Mouse (Mus musculus) MN1 (cell line): ENCODE data around the gene Ccdc34.
"Not testable (repeated sequence)": the region's sequence is repeated elsewhere in the genome, so short reads cannot be mapped to it uniquely, and the experiment has no call there.

Experiments used
- DNase-seq: peaks from one replicate; pipeline ENCODE4 v3.0.0-alpha.2; 2016; ENCODE audit warnings: low spot score

The Ccdc34 gene

DNA sequence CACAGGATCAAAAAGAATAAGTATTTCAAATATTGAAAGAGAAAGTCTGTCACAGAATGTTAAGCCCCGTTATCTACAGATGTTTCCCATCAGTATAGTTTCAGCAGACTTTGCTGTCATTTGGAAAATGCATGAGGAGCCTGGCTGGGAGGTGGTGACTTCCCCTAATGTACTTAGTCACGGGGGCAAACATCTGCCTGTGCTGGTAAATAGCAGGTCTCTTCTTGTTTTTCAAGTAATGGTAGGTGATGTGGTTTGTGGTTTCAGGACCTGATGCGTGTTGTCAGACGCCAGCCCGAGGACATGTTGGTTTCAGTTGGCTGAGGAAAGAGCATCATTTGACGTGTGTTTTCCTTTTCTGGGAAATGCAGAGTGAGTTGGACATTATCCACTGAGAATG is 62.9 kb downstream of the Ccdc34 start:
- no peak for DNase-seq

DNA sequence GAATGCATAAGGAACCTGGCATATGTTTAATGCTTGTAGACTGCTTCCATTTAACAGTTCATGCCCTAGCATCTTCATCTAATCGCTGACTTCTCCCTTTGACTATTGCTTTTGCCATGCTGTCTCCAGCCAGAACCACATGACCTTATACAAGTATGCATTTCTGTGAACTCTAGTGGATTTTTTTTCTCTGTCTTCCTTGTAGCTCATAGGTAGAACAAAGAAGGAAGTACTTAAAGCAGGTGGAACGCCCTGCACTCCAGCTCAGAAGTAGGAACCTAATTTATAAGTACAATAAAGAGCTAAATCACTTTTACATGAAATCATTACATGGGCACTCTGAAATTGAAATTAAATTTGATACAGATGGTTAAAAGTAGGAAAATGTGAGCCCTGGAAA is 65.4 kb downstream of the Ccdc34 start:
- no peak for DNase-seq

DNA sequence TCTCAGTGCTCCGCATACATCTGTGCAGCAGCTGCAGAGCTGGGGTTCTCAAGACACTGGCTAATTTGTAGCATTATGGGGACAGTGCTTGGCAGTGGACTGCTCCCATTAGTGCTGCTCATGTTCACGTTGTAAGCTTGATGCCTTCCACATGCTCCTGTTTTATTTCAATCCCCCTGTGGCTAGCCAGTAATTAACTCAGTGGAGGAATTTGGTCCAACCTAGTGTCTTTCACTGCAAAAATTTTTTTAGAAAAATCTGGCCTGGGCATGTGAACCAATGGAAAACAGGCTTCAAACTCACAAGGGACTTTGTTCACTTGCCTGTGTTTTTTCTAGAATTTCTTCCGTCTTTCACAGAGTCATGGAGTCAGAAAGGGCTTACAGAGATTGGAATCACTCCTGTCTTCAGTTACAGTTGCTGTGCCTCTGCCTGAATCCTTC is 68.1 kb downstream of the Ccdc34 start:
- DNase-seq = peak; percentile 43

DNA sequence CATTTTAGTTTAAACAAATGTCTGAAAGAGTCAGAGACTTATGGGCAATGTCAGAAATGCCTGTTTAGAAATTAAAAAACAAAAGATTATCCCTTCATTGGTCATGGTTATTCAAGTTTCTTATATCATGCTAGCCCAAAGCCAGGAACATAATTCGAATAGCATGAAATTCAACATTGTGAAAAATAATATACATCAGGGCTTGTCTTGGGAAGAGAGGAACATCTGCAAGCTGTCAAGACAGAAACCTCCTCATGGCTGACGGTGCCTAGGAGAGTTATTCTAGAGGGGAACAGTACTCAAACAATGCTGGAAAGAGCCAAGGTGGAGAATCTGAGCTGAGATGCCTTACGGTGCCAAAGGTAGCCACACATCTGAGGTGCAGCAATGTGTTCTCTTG is 96.5 kb downstream of the Ccdc34 start:
- no peak for DNase-seq

DNA sequence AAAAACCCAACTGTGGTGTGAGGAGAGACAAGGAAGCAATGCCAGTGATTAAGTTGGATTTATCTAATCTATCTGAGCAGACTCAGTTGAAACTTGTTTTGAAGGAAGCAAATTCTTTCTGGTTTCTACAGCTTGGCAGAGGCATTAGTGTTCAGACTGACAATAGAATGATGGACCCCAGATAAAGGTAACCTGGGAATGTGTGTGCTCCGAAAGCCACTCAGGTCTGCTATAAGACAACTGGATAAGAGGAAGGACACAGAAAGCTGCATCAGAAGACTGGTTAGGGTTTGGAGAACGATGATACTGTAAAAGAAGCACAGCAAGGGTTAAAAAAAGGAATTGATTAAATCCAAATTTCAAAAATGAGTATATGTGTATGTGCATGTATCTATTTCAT is 111.8 kb downstream of the Ccdc34 start:
- DNase-seq = no peak

DNA sequence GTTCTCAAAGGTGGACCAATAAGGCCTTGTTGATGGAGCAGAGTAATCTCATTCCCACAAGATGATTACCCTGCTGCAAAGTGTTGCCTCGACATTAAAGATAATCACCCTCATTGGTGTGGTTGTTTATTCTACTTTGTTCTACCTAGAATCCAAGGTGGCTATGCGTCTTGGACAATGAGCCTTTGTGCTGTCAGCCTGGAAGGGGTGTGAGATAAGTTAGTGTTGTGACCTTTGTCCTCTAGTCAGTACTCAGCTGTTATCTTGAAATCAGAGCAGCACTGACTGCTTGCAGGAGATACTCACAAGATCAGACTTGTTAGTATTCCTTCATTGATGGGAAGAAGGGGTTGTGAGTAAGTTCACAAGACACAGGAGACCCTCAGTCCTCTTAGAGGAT is 114.0 kb downstream of the Ccdc34 start:
- DNase-seq = no peak

DNA sequence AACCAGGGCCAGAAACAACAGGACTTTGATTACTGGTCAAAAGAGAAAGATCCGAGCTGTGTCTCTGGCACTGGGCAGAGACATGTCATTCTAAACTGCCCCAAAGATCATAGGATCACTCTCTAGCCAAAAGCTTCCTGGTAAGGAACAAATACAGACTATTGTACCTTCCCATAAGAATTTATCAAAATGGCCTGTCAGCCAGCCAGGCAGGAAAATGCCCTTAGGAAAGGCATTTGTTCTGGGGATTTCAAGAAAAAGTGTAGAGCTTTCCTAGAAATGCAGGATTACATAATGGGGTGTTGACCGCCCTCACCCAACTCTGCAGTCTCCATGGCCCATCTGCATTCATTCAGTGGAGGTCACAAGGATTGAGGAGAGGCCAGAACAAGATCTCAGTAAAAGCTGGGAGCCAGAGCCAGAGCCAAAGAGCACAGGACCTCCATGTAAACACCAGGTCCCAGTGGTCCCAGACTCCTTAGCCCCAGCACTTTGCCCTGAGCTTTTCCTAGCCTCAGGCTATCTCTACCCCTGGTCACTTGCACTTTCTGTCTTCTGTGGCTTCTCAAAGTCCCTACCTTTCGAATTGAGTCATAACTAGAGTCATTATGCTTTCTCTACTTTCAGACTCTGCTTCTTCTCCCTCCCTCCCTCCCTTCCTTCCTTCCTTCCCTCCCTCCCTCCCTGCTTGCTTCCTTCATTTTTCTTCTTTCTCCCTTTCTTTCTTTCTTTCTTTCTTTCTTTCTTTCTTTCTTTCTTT is 115.9 kb downstream of the Ccdc34 start:
- DNase-seq = no peak

DNA sequence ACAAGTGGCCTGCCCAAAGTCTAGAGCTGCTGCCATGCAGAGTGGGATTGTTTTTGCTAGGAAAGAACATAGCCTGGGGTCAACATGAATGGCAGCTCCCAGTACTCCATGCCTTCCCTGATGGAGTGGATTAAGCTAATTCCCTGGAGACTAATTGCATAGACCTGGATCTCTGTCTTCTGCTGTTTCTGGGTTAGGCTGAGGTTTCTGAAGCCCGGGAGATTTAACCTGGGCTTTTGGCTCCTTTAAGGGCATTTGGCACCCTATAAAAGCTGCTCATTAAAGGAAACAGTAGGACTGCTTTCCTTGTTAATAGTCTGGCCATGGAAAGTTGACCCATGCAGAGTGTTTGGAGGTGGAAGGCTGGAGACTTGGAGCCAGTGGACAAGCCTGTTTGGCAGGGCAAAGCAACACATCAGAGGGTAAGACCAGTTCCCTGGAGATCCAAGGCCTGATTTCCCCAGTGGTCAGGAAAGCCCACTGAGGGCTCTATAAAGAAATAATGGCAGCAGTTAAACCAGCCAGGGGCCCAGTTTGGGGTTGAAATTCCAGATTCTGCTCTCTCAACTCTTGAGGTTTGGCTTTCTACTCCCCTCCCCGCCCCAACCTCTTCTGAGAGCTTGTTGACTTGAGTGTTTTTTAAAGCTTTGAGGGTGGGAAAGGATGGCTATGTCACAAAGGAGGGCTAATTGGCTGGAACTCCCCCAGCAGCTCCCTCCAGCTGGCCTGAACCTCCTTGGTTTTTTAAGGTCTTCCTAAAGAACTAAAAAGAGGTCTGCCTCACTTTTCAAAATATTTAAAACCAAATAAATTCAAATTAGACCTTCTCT is 117.4 kb downstream of the Ccdc34 start:
- no peak for DNase-seq

DNA sequence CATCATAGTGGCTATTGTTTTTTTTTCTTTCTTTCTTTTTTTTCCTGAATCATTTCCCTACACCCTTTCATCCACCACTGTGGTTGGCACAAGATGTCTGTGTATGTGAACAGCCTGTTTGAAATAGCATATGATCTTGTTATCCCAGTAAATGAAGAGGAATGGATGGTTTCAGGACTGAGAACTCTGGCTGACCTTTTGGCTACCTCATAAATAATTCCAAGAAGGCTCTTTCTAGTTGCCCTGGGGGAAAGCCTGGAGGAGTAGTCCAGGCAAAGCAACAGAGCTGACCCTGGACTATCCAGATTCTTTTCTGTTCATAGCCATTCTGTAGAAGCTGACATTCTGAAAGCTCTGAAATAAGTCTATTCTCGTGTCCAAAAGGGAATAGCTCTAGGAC is 119.7 kb downstream of the Ccdc34 start:
- peak; percentile 31 for DNase-seq

DNA sequence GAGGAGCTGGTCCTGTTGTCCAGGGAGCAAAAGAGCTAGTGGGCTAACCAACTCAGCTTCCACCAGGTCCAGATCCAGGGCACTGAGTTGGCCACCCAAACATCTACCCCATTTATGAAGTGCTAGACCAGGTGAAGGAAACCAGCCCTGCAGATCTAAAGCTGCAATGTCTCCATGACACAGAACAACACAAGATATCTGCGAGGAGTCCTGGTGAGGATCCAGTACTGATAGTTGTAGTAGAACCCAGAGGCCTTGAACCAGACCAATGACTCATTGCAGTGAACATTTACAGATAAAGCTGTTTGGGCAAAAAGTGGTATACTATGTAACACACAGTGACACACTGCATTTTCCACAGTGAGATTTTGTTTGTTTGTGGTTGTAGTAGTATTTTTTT is 120.5 kb downstream of the Ccdc34 start:
- no peak for DNase-seq

DNA sequence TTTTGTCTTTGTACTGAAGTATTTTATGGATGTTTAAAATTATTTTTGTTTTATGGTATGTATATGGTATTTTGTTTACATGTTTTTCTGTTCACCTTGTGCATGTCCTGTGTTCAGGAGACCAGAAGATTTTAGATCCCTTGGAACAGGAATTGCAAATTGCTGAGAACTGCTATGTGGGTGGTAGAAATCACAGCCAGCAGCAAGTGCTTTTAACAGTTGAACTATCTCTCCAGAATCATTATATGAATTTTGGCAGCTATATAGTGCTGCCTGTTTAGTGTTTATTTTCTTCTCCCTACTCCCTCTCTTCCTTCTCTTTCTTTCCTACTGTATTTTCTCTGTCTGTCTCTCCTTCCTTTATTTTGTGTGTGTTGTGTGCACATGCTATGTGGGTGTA is 130.4 kb downstream of the Ccdc34 start:
- not testable (repeated sequence) for DNase-seq

DNA sequence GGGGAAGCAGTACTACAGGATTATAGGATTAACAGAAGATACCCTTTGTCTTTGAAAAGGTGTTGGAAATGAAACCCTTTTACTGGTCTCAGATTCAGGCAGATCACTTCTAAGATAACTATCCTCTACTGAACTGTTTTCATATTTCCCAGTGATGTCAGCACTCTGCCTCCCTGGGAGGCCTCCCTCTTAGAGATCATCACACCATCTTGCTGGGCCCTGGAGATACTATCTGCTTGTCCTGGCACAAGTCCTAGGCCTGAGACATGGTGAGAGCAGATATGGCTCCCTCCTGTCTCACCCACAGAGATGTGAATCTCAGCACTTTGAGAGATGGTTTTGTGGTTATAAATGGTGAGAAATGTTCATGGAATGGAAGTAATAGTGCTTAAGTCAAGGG is 131.6 kb downstream of the Ccdc34 start:
- DNase-seq = peak; percentile 42

DNA sequence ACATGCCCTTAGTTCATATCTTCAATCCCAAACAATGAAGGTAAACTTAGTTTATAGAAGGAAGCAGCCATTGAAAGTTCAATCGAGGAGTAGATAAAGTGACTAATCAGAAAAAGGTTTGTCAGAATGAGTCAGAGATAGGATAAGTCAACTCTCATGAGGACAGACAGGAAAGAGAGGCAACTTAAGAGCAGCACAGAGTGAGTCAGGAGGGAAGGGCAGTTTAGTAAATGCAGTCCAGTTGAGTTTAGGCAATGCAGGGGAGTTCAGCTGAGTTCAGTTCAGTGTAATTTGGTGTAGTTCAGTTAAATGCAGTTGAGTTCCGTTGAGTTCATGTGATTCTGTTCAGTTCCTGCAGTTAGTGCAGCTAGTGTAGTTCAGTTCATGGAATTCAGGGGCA is 138.7 kb downstream of the Ccdc34 start:
- no peak for DNase-seq

DNA sequence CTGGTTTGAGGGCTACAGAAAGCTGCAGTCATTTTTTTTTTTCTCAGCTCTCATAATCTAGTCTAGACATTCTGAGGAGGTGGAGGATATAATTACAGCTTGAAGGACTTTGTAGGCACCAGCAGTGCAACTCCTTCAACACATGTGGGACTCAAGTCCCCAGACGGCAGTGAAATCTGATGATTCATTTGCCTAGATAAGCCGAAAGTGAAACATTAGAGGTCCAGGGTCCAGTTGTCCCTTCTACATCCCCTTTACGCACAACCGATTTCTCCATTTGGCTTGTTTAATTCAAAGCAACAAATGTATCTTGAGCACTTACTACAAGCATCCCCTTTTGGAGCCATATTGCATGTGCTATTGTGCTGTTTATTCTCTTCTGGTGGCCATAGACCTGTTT is 147.4 kb downstream of the Ccdc34 start:
- no peak for DNase-seq

DNA sequence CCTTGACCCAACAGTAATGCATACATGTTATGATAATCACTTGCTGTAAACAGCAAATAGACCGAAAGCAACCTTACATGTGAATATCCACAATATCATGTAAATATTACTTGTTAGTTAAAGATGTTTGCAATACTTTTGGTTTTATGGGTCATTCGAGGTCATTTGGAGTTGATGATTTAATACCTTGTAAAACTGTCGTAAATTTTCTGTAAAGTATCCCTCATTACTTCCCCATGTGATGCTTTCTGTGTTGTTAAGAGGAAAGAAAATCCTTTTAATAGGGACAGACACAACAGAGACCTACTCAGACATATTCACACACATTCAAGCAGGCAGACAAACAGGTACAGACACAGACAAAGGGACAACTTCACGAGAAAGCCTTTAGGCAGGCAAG is 150.1 kb downstream of the Ccdc34 start:
- no peak for DNase-seq

DNA sequence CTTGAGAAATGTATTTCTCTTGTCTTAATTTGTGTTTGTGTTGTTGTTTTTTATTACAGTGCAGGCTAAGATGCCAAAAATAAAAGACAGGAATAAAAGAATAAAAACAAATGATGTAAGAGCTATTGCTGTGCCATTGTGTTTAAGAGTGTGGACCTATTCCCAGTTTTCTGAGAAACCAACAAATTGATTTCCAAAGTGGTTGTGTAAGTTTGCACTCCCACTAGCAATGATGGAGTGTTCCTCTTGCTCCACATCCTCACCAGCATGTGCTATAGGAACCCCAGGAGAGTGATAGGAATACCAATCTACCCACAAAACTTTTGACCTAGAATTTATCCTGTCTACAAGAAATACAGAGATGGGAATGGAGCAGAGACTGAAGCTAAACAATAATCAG is 150.7 kb downstream of the Ccdc34 start:
- no peak for DNase-seq

DNA sequence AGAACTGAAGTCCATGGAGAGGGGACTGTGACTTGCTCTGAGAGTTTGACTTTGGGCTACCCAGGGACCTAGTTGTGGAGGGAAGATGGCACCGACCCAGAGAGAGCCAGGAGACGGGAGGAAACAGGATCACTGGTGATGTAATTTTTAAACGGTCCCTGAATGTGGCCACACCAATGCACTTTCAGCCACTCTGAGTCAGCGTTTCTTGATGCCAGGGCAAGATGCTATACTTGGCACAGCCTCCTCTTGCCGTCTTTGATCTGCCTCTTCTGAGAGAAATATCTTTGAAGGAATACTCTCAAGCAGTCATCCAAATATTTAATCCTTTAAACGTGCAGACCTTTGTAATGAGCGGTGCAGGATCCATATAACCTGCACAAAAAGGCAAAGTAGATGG is 154.8 kb downstream of the Ccdc34 start:
- peak; percentile 53 for DNase-seq

DNA sequence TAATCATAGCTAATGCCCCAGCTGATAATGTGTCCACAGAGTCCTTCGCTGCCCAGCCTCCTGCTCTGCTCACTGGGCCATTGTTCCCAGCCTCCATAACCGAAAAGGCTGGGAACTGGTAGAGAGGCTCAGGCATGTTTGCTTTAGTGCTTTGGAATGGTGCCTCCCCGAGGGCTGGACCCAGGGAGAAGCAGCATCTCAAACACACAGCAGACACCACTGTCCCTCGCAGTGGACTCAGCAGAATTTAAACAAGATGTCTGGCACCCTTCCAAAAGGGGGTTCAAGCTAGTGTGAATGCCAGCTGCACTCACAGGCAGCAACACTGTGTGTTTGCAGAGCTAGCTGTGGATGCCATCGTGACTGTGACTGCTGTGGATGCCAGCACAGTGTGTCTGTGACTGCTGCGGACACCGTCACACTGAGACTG is 156.2 kb downstream of the Ccdc34 start:
- peak; percentile 36 for DNase-seq

DNA sequence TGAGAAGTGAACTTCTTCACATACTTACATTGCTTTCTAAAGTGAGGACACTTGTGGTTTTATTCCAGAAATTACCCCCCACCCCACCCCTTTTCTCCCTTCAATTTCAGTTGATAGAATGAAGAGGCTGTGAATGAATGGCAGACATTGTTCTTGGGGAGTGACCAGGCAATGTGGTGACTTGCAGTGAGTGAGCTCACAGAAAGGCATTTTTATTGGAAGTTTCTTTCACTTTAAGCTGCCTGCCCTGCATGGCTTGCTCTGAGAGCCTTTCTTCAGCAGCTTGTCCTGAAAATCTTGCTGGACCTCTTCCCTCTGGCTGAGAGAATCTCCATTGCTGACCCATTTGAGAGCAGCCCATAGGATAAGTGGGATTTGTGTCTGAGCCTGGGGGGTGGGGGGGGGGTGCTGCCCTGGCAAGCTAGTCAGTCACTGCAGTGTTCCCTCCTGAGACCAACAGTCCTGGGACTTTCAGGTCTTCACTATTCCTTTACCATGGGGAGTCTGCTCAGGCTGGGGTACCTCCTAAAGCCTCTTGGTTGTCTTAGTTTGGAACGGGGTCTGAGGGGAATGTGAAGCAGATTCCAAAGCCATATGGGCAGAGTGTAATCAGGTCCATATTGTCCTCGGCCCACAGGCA is 159.3 kb downstream of the Ccdc34 start:
- no peak for DNase-seq

DNA sequence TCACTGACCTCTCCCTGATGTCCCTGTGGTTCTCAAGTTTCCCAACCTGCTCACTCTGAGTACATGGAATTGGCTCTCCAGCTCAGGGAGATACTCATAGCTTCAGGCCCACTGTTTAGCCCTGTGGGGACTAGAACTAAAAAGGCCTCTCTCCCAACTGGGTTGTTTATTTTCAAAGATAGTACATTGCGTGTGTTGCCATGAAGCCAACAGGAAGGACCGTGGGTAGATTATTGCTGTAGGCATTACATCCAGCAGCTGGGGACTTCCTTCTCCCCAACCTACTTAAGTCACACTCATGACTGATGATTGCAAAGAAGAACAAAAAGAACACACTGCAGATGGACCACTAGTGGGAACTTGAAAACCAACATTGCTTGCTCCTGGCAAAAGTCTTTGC is 159.8 kb downstream of the Ccdc34 start:
- DNase-seq = no peak

DNA sequence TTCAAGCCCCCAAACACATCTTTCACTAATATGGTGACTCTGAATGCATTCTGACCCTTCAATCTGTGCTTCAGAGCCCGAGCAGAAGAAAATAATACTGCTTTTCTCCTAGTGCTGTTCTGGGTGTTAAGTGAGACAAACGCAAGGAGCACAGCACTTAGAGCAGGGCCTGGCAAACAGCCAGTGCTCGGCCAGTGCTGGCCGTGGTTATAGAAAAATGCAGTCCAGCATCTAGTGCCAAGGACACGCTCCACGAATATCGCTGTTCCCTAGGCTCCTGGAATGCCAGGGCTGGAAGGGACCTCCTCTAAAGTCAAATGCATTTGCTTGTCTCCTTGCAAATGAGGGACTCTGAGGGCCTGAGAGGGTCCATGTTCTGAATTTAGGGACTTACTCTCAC is 160.3 kb downstream of the Ccdc34 start:
- DNase-seq = peak; percentile 60

DNA sequence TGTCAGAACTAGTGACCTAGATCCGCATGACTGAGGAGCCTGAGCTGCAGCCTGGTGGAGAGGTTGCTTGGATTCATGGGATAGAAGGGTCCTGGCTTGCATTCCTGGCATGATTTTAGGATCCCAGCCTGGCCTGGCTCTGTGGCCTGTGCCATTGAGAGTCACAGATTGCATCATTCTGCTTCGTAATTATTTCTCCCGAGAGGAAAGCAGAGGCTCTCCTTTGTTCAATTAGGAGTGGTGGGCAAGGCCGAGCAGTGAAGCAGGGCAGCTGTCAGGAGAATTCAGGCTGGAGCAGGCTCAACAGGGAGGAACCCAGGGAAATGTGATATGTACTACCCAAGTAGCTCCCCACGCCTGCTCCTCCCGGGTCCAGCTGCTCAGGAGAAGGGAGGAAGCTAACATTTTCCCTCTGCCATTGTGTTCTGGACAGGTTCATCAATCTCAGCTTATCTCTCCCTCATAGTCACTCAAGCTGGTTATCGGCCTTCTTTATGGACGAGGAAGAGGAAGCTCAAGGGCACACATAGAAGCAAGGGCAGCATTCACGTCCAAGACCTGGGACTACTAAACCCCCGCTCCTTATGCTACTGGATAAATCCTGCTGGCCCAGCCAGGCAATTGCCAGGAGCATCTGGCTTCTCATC is 162.2 kb downstream of the Ccdc34 start:
- DNase-seq = peak; percentile 76

DNA sequence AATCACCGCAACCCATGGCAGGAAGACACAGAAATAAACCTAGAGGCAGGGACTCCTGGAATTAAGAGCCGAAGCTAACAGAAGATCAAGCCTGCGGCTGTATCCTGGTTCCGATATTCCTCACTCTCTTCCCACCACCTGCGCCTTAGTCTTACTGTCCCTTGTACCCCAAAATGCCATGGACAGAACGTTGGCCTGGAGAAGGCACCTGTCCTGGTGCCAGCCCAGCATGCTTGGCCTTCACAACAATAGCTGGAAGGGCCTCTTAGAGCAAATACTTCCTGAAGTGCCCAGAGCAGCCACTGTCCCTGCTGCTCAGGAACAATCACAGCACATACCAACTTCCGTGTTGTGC is 162.7 kb downstream of the Ccdc34 start:
- DNase-seq = no peak
